Mouse (Mus musculus) cerebellum, postnatal 10 days (tissue): ENCODE results near the gene Dbh.

Source experiments
- DNase-seq, 2 experiments: peaks; one replicate each; pipeline ENCODE4 v3.0.0; 2021; ENCODE audit warnings: mixed read lengths in 2 of 2

The Dbh gene

GRCm38 (mm10) chr2:27164796-27165590 lies at the start of gene Dbh:
Gene Dbh, plus strand, starts transcription at chr2:27165233.
- no peak for DNase-seq

DNA sequence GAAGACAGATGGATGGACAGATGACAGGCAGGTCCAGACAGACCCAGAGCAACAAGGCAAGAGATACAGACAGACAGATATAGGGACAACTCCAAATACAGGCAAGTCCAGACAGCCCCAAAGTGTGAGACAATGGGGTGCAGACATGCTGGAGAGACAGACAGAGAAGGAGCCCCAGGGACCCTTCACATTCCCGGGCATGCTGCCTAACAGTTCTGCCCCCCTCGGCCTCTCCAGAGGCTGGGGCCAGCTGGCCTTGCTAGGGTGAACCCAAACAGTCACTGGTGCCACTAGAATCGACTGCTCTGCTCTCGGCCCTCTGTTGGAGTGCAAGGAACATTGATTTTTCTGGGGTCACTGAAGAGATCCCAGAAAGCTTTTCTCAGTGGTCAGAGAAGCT lies 46.6 kb upstream of the Dbh start:
- peak in 1 of 2 experiments; percentile 26 for DNase-seq

GRCm38 (mm10) chr2:27119766-27120165 lies 45.3 kb upstream of the Dbh start:
- DNase-seq: no peak

DNA sequence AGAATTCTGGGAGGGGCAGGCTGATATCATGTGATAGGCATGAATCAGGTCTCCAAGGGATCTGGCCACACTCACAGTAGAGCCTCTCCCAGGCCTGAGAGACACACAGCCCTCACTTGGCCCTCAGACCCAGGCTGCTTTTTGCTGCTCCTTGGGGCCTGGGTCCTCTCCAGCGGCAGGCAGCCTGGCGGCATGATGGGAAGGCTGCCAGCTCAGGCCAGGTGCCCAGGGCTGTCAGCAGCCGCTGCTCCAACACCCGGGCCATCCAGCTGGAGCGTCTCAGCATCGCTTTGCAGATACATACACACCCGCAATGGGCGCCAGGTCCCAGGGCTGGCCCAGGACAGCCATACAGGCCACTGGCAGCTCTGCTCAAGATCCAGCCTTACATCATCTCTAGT lies 44.8 kb upstream of the Dbh start:
- peak; percentile 78 to 86 for DNase-seq

DNA sequence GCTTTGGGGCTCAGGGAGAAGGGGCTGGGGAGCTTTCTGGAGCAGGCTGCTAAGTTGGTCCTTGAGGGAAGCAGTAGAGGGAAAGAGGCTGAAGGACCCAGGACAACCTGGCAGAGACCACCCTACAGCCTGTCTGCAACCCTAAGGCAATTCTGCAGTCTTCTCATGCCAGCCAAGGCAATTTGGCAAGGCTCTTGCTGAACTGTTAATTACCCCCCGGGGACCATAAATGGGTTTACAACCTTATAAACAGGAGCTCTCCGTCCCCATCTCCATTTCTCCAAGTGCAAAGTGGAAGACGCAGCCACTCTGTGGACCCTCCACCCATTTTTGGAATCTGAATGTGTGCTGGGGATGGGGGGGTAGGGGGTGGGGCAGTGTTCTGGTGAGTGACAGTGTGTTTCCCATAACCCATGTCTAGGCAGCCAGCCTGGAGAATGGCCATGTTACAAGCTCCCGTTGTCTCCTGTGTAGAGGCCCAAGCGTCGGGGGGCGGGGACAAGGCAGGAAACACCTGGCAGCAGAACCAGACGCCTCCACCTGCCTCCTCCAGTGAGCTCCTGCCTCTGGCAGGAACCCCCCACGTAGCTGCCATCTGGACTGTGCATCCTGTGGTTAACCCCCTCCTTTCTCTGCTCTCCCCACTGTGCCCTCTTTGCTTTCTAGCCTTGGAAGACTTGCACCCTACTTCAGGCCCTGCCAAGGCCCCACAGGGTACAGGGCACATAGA lies 43.2 kb upstream of the Dbh start:
- peak; percentile 70 to 86 for DNase-seq

GRCm38 (mm10) chr2:27122578-27122977 lies 42.5 kb upstream of the Dbh start:
- DNase-seq: no peak

GRCm38 (mm10) chr2:27123121-27123520 lies 41.9 kb upstream of the Dbh start:
- DNase-seq: no peak

DNA sequence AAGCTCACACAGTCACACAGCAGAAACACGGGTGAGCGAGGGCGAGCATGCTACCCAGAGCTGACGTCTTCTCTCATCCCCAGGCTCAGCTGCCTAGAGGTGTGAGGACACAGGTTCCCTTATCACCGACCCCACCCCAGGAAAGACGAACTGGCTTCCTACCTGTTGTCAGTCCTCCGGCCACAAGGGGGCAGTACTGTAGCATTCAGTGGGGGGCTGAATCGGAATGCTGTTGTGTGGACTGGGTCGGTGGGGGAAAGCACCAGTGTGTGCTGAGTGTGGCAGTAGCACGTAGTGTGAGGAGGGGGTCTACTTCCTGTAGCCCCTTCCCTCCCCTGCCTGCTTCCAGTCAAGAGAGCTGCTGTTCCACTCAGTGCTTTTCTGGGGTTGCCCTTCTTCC lies 39.1 kb upstream of the Dbh start:
- peak; percentile 56 to 71 for DNase-seq

GRCm38 (mm10) chr2:27126496-27126895 lies 38.5 kb upstream of the Dbh start:
- DNase-seq: no peak

GRCm38 (mm10) chr2:27128990-27129389 lies 36.0 kb upstream of the Dbh start:
- DNase-seq: no peak

DNA sequence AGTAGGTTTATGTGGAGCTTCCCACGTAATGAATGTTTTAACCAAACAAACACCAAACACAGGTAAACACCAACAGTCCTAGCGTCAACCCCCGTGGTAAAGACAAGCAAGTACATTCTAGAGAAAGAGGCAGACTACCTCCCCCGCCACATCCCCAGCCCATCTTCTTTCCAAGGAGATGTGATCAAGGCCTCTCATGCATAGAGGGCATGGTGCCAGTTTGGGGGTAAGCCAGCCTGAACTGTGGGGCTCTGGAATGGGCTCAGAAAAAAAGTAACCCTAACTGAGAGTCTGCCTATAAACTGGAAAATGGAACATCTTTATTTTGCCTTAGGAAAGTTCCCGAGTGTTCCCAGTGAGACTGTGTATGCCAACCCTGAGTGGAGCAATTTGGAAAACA lies 29.1 kb upstream of the Dbh start:
- peak; percentile 86 to 89 for DNase-seq

GRCm38 (mm10) chr2:27136336-27136735 lies 28.7 kb upstream of the Dbh start:
- DNase-seq: peak; percentile 49 to 66

DNA sequence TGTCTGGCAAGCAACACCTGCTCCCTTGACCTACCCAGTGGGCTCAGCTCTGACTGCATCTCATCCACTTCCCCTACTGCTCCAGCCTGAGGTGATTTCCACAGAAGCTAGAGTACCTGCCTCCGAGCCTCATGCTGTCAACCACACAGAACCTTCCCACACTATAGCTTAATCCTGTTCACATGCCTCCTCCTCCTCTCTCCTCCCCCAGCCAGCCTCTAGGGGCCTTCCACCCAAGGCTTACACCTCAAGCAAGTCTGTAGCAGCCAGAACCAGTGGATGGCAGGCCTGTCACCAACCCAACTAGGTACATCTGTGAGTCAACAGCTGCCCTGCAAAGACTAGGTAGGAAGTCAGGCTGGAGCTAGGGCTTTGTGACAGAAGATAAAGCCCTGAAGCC lies 28.2 kb upstream of the Dbh start:
- DNase-seq: no peak

- DNase-seq: no peak
Measured at GRCm38 (mm10) chr2:27138356-27138755, 26.7 kb upstream of the Dbh start.

DNA sequence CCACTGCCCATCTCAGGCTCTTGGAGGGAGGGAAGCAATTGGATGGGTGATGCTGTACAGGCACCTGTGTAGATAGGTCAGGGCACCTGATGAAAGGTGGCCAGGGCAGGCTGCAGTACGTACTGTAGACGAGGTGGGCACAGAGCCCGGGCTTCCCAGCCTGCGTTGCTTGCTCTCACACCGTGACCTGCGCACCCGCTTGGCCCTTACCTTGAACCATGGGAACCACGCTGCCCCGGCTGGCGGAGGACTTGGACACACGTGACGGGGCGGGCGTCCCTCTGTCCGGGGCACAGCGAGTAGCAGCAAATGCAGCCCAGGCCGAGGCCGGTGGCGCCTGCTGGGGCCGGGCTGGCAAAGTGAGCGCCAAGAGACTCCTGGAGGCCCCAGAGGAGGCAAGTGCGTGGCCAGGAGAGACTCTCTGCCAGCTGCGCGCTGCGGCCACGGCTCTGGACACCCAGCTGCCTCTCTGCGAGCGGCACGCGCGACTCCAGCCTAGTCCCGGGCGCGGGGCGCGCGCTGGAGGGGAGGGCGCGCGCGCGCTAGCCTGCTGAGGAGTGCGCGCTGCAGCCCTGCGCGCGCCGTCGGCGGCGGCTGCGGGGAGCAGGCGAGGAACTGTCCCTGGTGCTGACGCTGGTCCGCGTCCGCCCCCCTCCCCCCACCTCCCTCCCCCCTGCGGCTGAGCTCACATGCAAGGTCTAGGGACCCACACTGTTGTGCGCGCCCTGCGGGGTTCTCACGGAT lies 22.9 kb upstream of the Dbh start, which contains the start of gene Fam163b:
TSS of gene Fam163b (minus strand) at position 542 of the 744 bp plus-strand sequence.
- peak; percentile 53 to 55 for DNase-seq

DNA sequence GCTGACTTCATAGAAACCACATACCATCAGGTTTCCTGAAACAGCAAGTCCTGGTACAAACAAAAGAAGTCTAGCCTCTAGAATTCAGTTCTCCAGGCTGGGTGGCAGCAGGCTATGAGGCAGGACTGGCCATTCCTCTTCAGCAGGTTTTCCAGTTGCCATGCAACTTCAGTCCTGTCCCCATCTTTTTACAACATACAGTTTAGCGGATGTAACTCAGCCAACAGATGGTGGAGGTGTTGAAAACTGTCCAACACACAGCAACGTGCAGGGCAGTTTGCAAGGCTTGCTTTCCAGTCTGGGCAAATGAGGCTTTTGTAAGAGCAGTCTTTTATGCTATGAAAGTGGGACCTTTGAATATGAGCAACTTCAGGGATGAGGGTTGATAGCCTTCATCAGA lies 20.1 kb upstream of the Dbh start:
- peak; percentile 28 to 48 for DNase-seq

- DNase-seq: no peak
Measured at GRCm38 (mm10) chr2:27146840-27147239, 18.2 kb upstream of the Dbh start.

DNA sequence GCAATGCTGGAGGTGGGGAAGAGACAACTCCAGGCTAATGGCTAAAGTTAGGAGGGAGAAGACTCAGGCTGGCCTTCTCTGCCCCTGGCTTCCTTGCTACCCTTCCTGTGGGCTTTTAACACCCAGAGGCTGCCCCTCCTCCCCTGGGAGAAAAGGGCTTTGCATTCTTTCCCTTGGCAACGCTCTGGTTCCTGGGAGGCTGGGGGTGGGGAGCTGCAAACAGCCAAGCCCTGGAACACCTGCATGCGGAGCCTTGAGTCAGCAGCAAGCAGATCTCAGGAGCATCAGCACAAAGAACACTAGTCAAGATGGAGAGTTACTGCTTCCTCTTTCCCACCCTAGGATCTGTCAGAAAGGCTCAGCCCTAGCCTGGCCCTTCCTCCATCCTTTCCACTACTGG lies 15.6 kb upstream of the Dbh start:
- DNase-seq: no peak

DNA sequence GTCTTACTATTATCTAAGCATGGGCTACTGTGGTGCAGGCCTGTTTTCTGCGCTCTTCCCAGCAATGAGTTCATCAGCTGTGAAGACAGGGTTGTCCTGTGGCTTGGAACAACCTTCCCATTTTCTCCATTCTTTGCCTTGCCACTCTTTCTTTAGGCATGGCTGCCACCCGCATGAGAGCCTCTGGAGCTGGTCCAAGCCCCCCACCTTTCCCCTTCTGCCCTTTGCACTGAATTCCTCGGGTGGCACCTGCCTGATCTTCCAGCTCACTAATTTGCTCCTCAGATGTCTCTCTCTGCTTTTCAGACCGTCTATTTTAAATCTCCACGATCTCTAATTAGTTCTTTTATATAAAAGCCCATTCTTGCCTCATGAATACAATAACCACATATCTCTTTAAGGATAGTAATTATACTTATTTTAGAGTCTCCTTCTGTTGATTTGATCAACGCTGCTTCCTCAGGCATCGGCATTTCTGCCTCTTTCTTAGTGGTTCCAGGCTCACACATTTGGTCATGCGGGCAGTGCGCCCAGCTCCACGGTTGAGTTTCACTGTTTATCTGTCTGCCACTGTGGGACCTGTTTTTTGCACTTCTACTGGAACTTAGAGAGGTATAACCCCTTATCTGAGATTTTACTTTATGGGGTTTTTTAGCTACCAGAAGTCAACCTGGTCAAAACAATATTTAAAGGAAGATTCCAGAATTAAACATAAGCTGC lies 10.4 kb upstream of the Dbh start:
- DNase-seq: peak; percentile 73 to 80

DNA sequence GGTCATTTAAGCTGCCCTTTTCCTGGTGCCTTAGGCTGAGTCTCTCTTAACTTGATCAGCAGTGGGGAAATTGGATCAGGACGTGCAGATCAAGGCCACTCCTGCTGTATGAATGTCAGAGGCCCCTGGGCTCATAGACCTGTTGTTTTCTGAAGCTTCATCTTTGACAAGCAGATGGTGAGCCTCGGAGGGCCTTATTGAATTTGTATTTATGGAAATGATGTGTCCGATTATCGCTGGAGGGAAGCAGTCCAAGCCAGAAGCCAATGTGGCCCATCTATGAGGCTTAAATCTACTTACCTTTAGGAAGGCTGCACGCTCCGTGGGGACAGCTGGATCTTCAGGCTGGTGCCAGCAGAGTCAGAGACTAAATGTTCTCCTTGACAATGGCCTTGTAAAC lies 8.4 kb upstream of the Dbh start:
- no peak for DNase-seq

DNA sequence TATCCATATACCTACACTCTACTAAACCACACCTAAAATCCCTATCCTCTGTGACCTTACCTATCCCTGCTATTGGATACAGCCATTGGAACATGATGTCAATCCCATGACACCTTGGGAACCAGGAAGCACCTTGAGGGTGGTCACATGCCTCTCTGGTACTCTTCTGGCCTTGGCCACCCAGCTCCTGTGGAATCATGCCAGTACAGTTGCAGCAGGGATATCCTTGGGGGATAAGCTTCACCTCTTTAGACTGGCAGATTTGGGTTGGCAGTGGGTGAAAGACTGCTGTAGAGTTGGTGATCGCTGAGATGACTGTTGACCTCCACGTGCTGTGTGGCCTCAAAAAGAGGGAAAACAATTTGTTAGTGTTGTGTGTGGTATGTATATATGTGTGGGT lies 3.5 kb upstream of the Dbh start:
- no peak for DNase-seq

- peak in 1 of 2 experiments; percentile 12 for DNase-seq
Measured at GRCm38 (mm10) chr2:27162656-27163055, 2.4 kb upstream of the Dbh start.

DNA sequence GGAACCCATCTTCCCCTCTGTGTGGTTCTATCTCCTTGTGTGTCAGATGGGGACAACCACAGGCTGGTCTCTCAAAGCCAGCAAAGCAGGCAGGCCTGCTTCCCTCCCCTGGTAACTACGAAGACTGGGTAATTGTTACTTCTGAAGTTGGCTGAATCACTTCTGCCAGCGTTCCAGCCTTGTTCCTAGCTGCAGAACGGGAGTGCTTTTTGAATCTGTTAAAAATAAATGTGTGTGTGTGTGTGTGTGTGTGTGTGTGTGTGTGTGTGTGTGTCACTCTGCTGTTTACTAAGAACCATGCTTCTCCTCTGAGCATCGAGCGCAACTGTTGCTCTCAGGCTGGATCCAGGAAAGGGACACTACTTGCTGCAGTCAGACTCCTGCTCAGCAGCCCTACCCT lies 1.2 kb upstream of the Dbh start:
- DNase-seq: no peak
